Mouse (Mus musculus) intestine, embryonic 15.5 days (tissue): ENCODE measurements around the gene Ankrd33b. TPM values are rescaled to one million over a fixed set of nuclear protein-coding genes. Genes with fewer than 3 reads are reported as not detected.

Source experiments
- ATAC-seq: fragments of 200-750 bp; cut with Nextera tagmentation; 2 replicates; pipeline ENCODE4 v1.8.0; 2017; ENCODE audit warnings: moderate TSS enrichment, moderate library complexity
- H3K27ac ChIP-seq: fragments of 300-500 bp; sonication (generic); 2 replicates; pipeline ENCODE4 v1.5.1; 2015; ENCODE audit warnings: mild to moderate bottlenecking, inconsistent platforms
- H3K27me3 ChIP-seq: fragments of 300-500 bp; sonication (generic); replicated peaks from 2 replicates; pipeline ENCODE4 v1.6.1; 2015; ENCODE audit warnings: inconsistent platforms
- H3K36me3 ChIP-seq: fragments of 300-500 bp; sonication (generic); 2 replicates; pipeline ENCODE4 v1.6.1; 2015; ENCODE audit warnings: inconsistent platforms
- H3K4me1 ChIP-seq: fragments of 300-500 bp; sonication (generic); replicated peaks from 2 replicates; pipeline ENCODE4 v1.6.1; 2015; ENCODE audit warnings: inconsistent platforms
- H3K4me2 ChIP-seq: fragments of 300-500 bp; sonication (generic); replicated peaks from 2 replicates; pipeline ENCODE4 v1.6.1; 2015; ENCODE audit warnings: mild to moderate bottlenecking, inconsistent platforms
- H3K4me3 ChIP-seq: fragments of 300-500 bp; sonication (generic); replicated peaks from 2 replicates; pipeline ENCODE4 v1.5.1; 2015; ENCODE audit warnings: inconsistent platforms
- H3K9ac ChIP-seq: fragments of 300-500 bp; sonication (generic); 2 replicates; pipeline ENCODE4 v1.6.1; 2015; ENCODE audit warnings: inconsistent platforms
- H3K9me3 ChIP-seq: fragments of 300-500 bp; sonication (generic); 2 replicates; pipeline ENCODE4 v1.6.1; 2016; ENCODE audit warnings: inconsistent platforms
- WGBS: fragments of 180-500 bp; shearing (Covaris S2); methylation state at CpG from one replicate; pipeline ENCODE4 v1.1.7; 2015; 5-methylcytosine and 5-hydroxymethylcytosine counted together
- polyA plus RNA-seq: library from polyadenylated mRNA; unstranded; fragments of >200 nt; fragmentation: Nextera tagmentation; extraction: Ambion mirVana; gene quantifications from 2 replicates; pipeline ENCODE4 v1.2.1, GENCODE M21; 2015

Gene Ankrd33b
- polyA plus RNA-seq, 1 experiment from 2014 or later = 0.34 TPM

GRCm38 (mm10) chr15:31253380-31253779 is 114.1 kb downstream of the Ankrd33b start:
- 69% methylated on average over 8 of the region's 8 CpGs for WGBS
- 0 out of 2 replicates have a peak, but pooled peaks cover 3% of the 10 kb centered on the region for H3K36me3 ChIP-seq
- ATAC-seq = no peak

GRCm38 (mm10) chr15:31252590-31253311 is 114.8 kb downstream of the Ankrd33b start:
- Histone ChIP-seq H3K36me3 (0 out of 2 replicates have a peak, but pooled peaks cover 3% of the 10 kb centered on the region), H3K27ac (no peak overlapping the region), H3K4me2 (no peak overlapping the region), H3K27me3 (no peaks in the 10 kb centered on the region), H3K4me1 (no peaks in the 10 kb centered on the region), H3K9ac (no peak overlapping the region), H3K9me3 (no peaks in the 10 kb centered on the region), H3K4me3 (no peak overlapping the region)
- WGBS = 91% methylated on average over 16 of the region's 16 CpGs
- no peak for ATAC-seq

More at GRCm38 (mm10) chr15:31253380-31253779, 114.1 kb downstream of the Ankrd33b start:
- no peak overlapping the region for H3K4me3 ChIP-seq
- H3K27ac ChIP-seq = no peak overlapping the region
- no peak overlapping the region for H3K4me2 ChIP-seq
- H3K4me1 ChIP-seq = no peaks in the 10 kb centered on the region
- H3K9ac ChIP-seq = no peak overlapping the region
- no peaks in the 10 kb centered on the region for H3K9me3 ChIP-seq
- no peaks in the 10 kb centered on the region for H3K27me3 ChIP-seq

- Histone ChIP-seq H3K27ac (no peak overlapping the region), H3K4me2 (no peak overlapping the region), H3K36me3 (0 out of 2 replicates have a peak, but pooled peaks cover 3% of the 10 kb centered on the region), H3K9me3 (no peaks in the 10 kb centered on the region), H3K9ac (no peak overlapping the region), H3K4me1 (peaks cover 8% of the 10 kb centered on the region; the same call in 1 of the 2 replicates), H3K4me3 (no peak overlapping the region), H3K27me3 (no peaks in the 10 kb centered on the region)
- ATAC-seq = no peak
- WGBS = 87% methylated on average over 6 of the region's 6 CpGs
Observed at GRCm38 (mm10) chr15:31251189-31251588, 116.3 kb downstream of the Ankrd33b start.

DNA sequence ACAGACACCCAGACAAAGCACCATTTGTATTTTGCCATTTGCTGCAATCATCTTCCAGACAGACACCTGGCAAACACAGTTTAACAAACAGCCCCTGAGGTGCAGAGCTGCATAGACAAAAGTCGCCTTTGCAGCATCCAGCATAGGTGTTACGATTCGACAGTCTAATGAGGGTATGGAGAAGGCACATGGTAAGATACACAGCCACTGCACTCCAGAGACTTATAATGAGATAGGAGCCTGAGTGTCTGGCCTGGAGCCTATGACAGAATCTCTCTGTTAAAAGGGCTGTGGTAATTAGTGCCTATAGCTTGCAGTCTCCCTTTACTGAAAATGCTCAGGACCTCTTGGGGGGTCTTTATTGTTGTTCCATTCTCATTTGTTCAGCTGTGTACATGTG is 116.8 kb downstream of the Ankrd33b start:
- no peak overlapping the region for H3K9ac ChIP-seq
- H3K27me3 ChIP-seq = no peaks in the 10 kb centered on the region
- H3K4me3 ChIP-seq = no peak overlapping the region
- peaks cover 13% of the 10 kb centered on the region; the same call in 1 of the 2 replicates for H3K4me1 ChIP-seq
- 0 out of 2 replicates have a peak, but pooled peaks cover 3% of the 10 kb centered on the region for H3K36me3 ChIP-seq
- H3K27ac ChIP-seq = no peak overlapping the region
- no peak for ATAC-seq
- WGBS = 89% methylated on average over 3 of the region's 3 CpGs
- H3K9me3 ChIP-seq = no peaks in the 10 kb centered on the region
- H3K4me2 ChIP-seq = no peak overlapping the region

GRCm38 (mm10) chr15:31250027-31250426 is 117.5 kb downstream of the Ankrd33b start:
- Histone ChIP-seq H3K9ac (no peak overlapping the region), H3K4me2 (no peak overlapping the region), H3K9me3 (no peaks in the 10 kb centered on the region), H3K27me3 (no peaks in the 10 kb centered on the region), H3K4me3 (no peak overlapping the region), H3K36me3 (0 out of 2 replicates have a peak, but pooled peaks cover under 1% of the 10 kb centered on the region), H3K27ac (no peak overlapping the region), H3K4me1 (peaks cover 14% of the 10 kb centered on the region; the same call in 1 of the 2 replicates)
- ATAC-seq = no peak
- 56% methylated on average over 2 of the region's 2 CpGs for WGBS

DNA sequence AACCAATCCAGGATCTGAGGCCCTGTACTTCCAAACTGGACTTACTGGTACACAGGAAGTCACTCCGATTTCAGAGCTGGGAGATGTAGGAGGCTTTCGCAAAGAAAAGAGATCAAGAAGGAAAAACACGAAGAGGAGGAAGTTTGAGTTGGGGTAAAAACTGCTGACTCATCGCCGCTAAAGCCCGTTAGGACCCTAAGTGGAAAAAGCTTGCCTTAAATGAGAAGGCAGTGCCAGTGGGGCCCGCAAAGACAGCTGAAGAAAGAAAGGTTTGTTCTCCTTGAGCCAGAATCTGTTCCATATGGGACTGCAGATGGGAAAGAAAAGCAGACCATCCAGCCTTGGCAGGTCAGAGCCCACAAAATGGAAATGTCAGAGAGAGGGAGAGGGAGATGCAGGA is 118.6 kb downstream of the Ankrd33b start:
- ATAC-seq = no peak
- Histone ChIP-seq H3K36me3 (no peaks in the 10 kb centered on the region), H3K4me2 (no peak overlapping the region), H3K9ac (no peak overlapping the region), H3K4me1 (peaks cover 14% of the 10 kb centered on the region; the same call in 1 of the 2 replicates), H3K4me3 (no peak overlapping the region), H3K27ac (no peak overlapping the region), H3K9me3 (no peaks in the 10 kb centered on the region), H3K27me3 (no peaks in the 10 kb centered on the region)
- 74% methylated on average over 7 of the region's 7 CpGs for WGBS

DNA sequence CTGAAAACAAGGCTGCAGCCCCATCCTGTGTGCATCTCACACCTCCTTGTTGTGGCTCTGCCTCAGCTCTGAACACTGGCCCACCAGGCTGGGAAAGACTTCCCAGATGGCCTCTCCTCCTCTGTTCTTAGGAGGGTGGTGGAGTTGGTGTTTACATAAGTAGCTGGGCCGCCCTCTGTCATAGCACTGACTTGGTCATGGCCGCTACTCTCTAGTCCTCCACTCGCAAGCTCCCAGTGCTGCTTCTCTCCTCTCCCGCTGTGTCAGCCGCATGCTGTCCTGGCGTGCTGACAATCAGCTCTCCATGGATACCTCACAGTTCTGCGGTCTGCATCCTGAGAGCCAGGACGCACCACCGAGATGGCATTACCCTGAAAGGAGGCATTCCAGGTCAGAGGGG is 120.5 kb downstream of the Ankrd33b start:
- WGBS = 58% methylated on average over 9 of the region's 9 CpGs
- Histone ChIP-seq H3K4me2 (no peak overlapping the region), H3K4me3 (no peak overlapping the region), H3K9me3 (no peaks in the 10 kb centered on the region), H3K27ac (no peak overlapping the region), H3K9ac (no peak overlapping the region), H3K27me3 (no peaks in the 10 kb centered on the region), H3K4me1 (peaks cover 14% of the 10 kb centered on the region; the same call in 1 of the 2 replicates), H3K36me3 (no peaks in the 10 kb centered on the region)
- ATAC-seq = peak; percentile 52

GRCm38 (mm10) chr15:31245934-31246333 is 121.6 kb downstream of the Ankrd33b start:
- ATAC-seq = no peak
- Histone ChIP-seq H3K4me3 (no peak overlapping the region), H3K4me1 (peaks cover 14% of the 10 kb centered on the region; the same call in 1 of the 2 replicates), H3K27me3 (no peaks in the 10 kb centered on the region), H3K27ac (no peak overlapping the region), H3K4me2 (no peak overlapping the region), H3K9ac (no peak overlapping the region), H3K9me3 (no peaks in the 10 kb centered on the region), H3K36me3 (no peaks in the 10 kb centered on the region)
- 57% methylated on average over 9 of the region's 9 CpGs for WGBS

DNA sequence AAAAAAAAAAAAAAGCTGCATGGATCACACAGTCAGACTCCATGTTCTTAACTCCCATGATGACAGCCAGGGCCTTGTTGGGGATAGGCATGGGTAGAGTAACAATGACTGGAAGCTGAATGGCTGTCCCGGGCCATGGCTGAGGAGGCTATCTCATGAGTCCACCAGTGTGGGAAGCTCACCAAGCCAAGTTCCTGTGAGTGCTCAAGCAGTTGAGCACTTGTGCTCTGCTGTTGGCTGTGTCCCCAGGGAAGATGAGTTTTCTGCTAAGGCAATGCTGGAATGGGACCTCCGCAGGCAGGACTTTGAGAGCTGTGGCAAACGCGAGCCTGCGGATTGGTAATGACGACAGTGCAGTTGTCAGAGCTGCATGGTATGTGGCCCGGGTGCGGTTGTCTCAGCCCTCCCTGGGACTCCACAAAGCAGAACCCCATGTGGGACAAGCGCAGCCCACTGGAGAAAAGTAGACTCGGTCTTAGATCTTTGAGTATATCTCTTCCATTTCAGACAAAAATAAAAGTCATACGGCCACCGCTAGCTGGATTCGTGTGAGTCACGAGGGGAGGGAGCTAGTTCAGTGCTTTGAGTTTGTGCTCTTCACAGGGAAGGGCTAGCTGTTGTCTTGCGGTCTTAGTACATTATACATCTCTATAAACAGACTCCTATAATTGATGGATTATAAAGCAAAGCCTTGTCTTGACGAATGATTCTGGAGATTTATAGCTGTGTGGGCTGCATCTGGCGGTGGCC is 122.7 kb downstream of the Ankrd33b start:
- Histone ChIP-seq H3K4me2 (no peak overlapping the region), H3K4me3 (no peak overlapping the region), H3K9me3 (no peaks in the 10 kb centered on the region), H3K9ac (no peak overlapping the region), H3K4me1 (peaks cover 14% of the 10 kb centered on the region; the same call in 1 of the 2 replicates), H3K36me3 (no peaks in the 10 kb centered on the region), H3K27me3 (no peaks in the 10 kb centered on the region), H3K27ac (no peak overlapping the region)
- ATAC-seq = no peak
- 84% methylated on average over 17 of the region's 17 CpGs for WGBS

DNA sequence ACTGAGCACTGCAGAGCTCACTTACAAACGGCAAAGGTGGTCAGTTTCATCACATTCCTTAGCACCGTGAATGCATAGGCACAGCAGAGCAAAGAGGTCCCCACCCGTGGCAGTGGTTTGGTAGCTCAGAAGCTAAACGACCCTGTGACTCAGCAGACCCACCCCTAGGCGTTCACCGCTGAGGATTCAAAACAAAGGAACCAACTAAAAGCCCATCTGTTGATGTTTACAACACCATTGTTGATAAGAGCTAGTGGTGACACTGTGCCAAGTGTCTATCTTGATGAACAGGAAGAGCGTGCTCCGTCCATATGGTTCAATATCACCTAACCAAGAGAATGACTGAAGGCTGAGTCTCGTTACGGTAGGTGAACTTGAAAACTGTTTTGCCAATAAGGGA is 124.3 kb downstream of the Ankrd33b start:
- Histone ChIP-seq H3K9me3 (no peaks in the 10 kb centered on the region), H3K4me2 (no peak overlapping the region), H3K4me1 (peaks cover 14% of the 10 kb centered on the region; the same call in 1 of the 2 replicates), H3K36me3 (no peaks in the 10 kb centered on the region), H3K9ac (no peak overlapping the region), H3K27me3 (no peaks in the 10 kb centered on the region), H3K4me3 (no peak overlapping the region), H3K27ac (no peak overlapping the region)
- no peak for ATAC-seq
- 71% methylated on average over 10 of the region's 10 CpGs for WGBS
